Mouse (Mus musculus) embryonic facial prominence, embryonic 11.5 days (tissue): ENCODE data around the gene Clip4. TPM values are rescaled to one million over a fixed set of nuclear protein-coding genes. Genes with fewer than 3 reads are reported as not detected.
"Not testable (repeated sequence)": the region's sequence is repeated elsewhere in the genome, so short reads cannot be mapped to it uniquely, and the experiment has no call there.

Experiments used
- ATAC-seq: fragments of 200-750 bp; cut with Nextera tagmentation; replicated peaks from 2 replicates; pipeline ENCODE4 v1.8.0; 2017; ENCODE audit warnings: low read depth; ENCODE audit not compliant: insufficient number of reproducible peaks, low FRiP score, low TSS enrichment
- DNase-seq: peaks from one replicate; pipeline ENCODE4 v3.0.0-alpha.2; 2015; ENCODE audit warnings: low spot score
- H3K27ac ChIP-seq: fragments of 300-500 bp; sonication (generic); replicated peaks from 2 replicates; pipeline ENCODE4 v1.5.1; 2014; ENCODE audit warnings: mild to moderate bottlenecking, low read depth, low read length, control low read depth
- H3K27me3 ChIP-seq: fragments of 300-500 bp; sonication (generic); 2 replicates; pipeline ENCODE4 v1.6.1; 2014; ENCODE audit warnings: mild to moderate bottlenecking, low read length, moderate library complexity, mixed read lengths; ENCODE audit not compliant: control insufficient read depth, insufficient read depth
- H3K36me3 ChIP-seq: fragments of 300-500 bp; sonication (generic); replicated peaks from 2 replicates; pipeline ENCODE4 v1.6.1; 2014; ENCODE audit warnings: low read depth, mild to moderate bottlenecking, low read length, moderate library complexity, mixed read lengths; ENCODE audit not compliant: control insufficient read depth, insufficient read depth
- H3K4me1 ChIP-seq: fragments of 300-500 bp; sonication (generic); 2 replicates; pipeline ENCODE4 v1.6.1; 2014; ENCODE audit warnings: low read length, mixed read lengths; ENCODE audit not compliant: control insufficient read depth, insufficient read depth
- H3K4me2 ChIP-seq: fragments of 300-500 bp; sonication (generic); 2 replicates; pipeline ENCODE4 v1.6.1; 2014; ENCODE audit warnings: low read depth, mild to moderate bottlenecking, control low read depth, low read length, moderate library complexity
- H3K4me3 ChIP-seq: fragments of 300-500 bp; sonication (generic); 2 replicates; pipeline ENCODE4 v1.5.1; 2014; ENCODE audit warnings: low read depth, low read length, control low read depth
- H3K9ac ChIP-seq: fragments of 300-500 bp; sonication (generic); replicated peaks from 2 replicates; pipeline ENCODE4 v1.6.1; 2014; ENCODE audit warnings: mild to moderate bottlenecking, control low read depth, low read length
- H3K9me3 ChIP-seq: fragments of 300-500 bp; sonication (generic); replicated peaks from 2 replicates; pipeline ENCODE4 v1.6.1; 2016; ENCODE audit warnings: mild to moderate bottlenecking, low read length, inconsistent platforms, mixed read lengths; ENCODE audit not compliant: control insufficient read depth
- WGBS: fragments of 180-500 bp; shearing (Covaris S2); extraction: QIAGEN DNeasy Blood & Tissue Kit; methylation state at CpG from one replicate; pipeline ENCODE4 v1.1.7; 2014; 5-methylcytosine and 5-hydroxymethylcytosine counted together
- polyA plus RNA-seq: library from polyadenylated mRNA; unstranded; fragments of >200 nt; fragmentation: Nextera tagmentation; extraction: Ambion mirVana; gene quantifications from 2 replicates; pipeline ENCODE4 v1.2.1, GENCODE M21; 2014

Gene Clip4
- 4.4 and 5.0 TPM in 2 replicates for polyA plus RNA-seq

GRCm38 (mm10) chr17:71768173-71768572 is at the start of gene Clip4:
Gene Clip4 (plus strand): TSS chr17:71768473.
- H3K4me3 ChIP-seq, H3K27ac ChIP-seq, H3K27me3 ChIP-seq, ATAC-seq, DNase-seq, H3K36me3 ChIP-seq, H3K9me3 ChIP-seq, H3K9ac ChIP-seq, H3K4me1 ChIP-seq, H3K4me2 ChIP-seq: not testable (repeated sequence)
- WGBS, result 47% methylated on average over 1 of the region's 1 CpGs

- H3K27me3 ChIP-seq, result no peaks in the 10 kb centered on the region
- no peak for DNase-seq
- no peaks in the 10 kb centered on the region for H3K4me1 ChIP-seq
- H3K9ac ChIP-seq, result no peak overlapping the region
- H3K4me3 ChIP-seq, result no peak overlapping the region
- no peaks in the 10 kb centered on the region for H3K9me3 ChIP-seq
- H3K27ac ChIP-seq, result no peak overlapping the region
- ATAC-seq, result no peak
- no peaks in the 10 kb centered on the region for H3K36me3 ChIP-seq
- H3K4me2 ChIP-seq, result no peak overlapping the region
These were observed 47.8 kb upstream of the Clip4 start for GRCm38 (mm10) chr17:71720434-71720833.

- Histone ChIP-seq H3K9me3 (no peaks in the 10 kb centered on the region), H3K9ac (no peak overlapping the region), H3K4me1 (no peaks in the 10 kb centered on the region), H3K4me2 (no peak overlapping the region), H3K27me3 (no peaks in the 10 kb centered on the region), H3K27ac (no peak overlapping the region), H3K36me3 (no peaks in the 10 kb centered on the region), H3K4me3 (no peak overlapping the region)
- 89% methylated on average over 3 of the region's 3 CpGs for WGBS
- ATAC-seq (no peak), DNase-seq (no peak)
These were observed 47.3 kb upstream of the Clip4 start for GRCm38 (mm10) chr17:71721019-71721418.

GRCm38 (mm10) chr17:71730655-71731054 is 37.6 kb upstream of the Clip4 start:
- H3K9ac ChIP-seq, result no peak overlapping the region
- H3K27ac ChIP-seq, result no peak overlapping the region
- ATAC-seq, result no peak
- H3K36me3 ChIP-seq, result no peaks in the 10 kb centered on the region
- H3K4me2 ChIP-seq, result no peak overlapping the region
- 71% methylated on average over 2 of the region's 2 CpGs for WGBS
- no peaks in the 10 kb centered on the region for H3K27me3 ChIP-seq
- no peak for DNase-seq
- no peak overlapping the region for H3K4me3 ChIP-seq
- no peaks in the 10 kb centered on the region for H3K4me1 ChIP-seq
- no peaks in the 10 kb centered on the region for H3K9me3 ChIP-seq

- DNase-seq (no peak), ATAC-seq (no peak)
- Histone ChIP-seq H3K4me1 (no peaks in the 10 kb centered on the region), H3K9ac (no peak overlapping the region), H3K4me2 (no peak overlapping the region), H3K4me3 (no peak overlapping the region), H3K9me3 (no peaks in the 10 kb centered on the region), H3K36me3 (no peaks in the 10 kb centered on the region), H3K27ac (no peak overlapping the region), H3K27me3 (no peaks in the 10 kb centered on the region)
- 65% methylated on average over 3 of the region's 3 CpGs for WGBS
These were observed 31.8 kb upstream of the Clip4 start for GRCm38 (mm10) chr17:71736442-71736841.

- Histone ChIP-seq H3K36me3 (no peaks in the 10 kb centered on the region), H3K4me2 (no peak overlapping the region), H3K4me3 (no peak overlapping the region), H3K27ac (no peak overlapping the region), H3K9ac (no peak overlapping the region), H3K4me1 (no peaks in the 10 kb centered on the region), H3K9me3 (no peaks in the 10 kb centered on the region), H3K27me3 (no peaks in the 10 kb centered on the region)
- 89% methylated on average over 3 of the region's 3 CpGs for WGBS
- ATAC-seq, result no peak
- no peak for DNase-seq
These were observed 26.1 kb upstream of the Clip4 start for GRCm38 (mm10) chr17:71742156-71742555.

GRCm38 (mm10) chr17:71742935-71743334 is 25.3 kb upstream of the Clip4 start:
- H3K4me1 ChIP-seq, result no peaks in the 10 kb centered on the region
- 34% methylated on average over 5 of the region's 5 CpGs for WGBS
- ATAC-seq, result no peak

GRCm38 (mm10) chr17:71746114-71746513 is 22.2 kb upstream of the Clip4 start:
- H3K9ac ChIP-seq, result no peak overlapping the region
- no peaks in the 10 kb centered on the region for H3K36me3 ChIP-seq
- H3K4me1 ChIP-seq, result no peaks in the 10 kb centered on the region
- H3K27me3 ChIP-seq, result no peaks in the 10 kb centered on the region
- no peaks in the 10 kb centered on the region for H3K9me3 ChIP-seq
- DNase-seq, result no peak
- no peak overlapping the region for H3K4me2 ChIP-seq
- no peak for ATAC-seq
- H3K27ac ChIP-seq, result no peak overlapping the region
- 88% methylated on average over 9 of the region's 9 CpGs for WGBS
- H3K4me3 ChIP-seq, result no peak overlapping the region

More at GRCm38 (mm10) chr17:71742935-71743334, 25.3 kb upstream of the Clip4 start:
- Histone ChIP-seq H3K9ac (no peak overlapping the region), H3K9me3 (no peaks in the 10 kb centered on the region), H3K4me2 (no peak overlapping the region), H3K36me3 (no peaks in the 10 kb centered on the region), H3K4me3 (no peak overlapping the region), H3K27me3 (no peaks in the 10 kb centered on the region), H3K27ac (no peak overlapping the region)
- DNase-seq, result no peak
